Mouse (Mus musculus) MEL (cell line): ENCODE results near the gene Ctsa. TPM values are rescaled to one million over a fixed set of nuclear protein-coding genes. Genes with fewer than 3 reads are reported as not detected.

ENCODE experiments used
- DNase-seq: peaks from one replicate; pipeline ENCODE4 v3.0.0; 2011; ENCODE audit warnings: low read depth, low spot score
- H3K27ac ChIP-seq: 2 replicates; pipeline ENCODE4 v1.5.1; 2012; ENCODE audit warnings: low read depth, mild to moderate bottlenecking, control low read depth, low read length, moderate library complexity; ENCODE audit not compliant: control insufficient read depth
- H3K27me3 ChIP-seq, 2 experiments: fragments of 150-350 bp in 1 of 2; sonication (generic) in 1 of 2; 2 replicates each; pipeline ENCODE4 v1.6.1; 2012; ENCODE audit warnings: low read length in 2 of 2, mild to moderate bottlenecking in 2 of 2, improper control_type of control experiment in 1 of 2, moderate library complexity in 1 of 2; ENCODE audit not compliant: insufficient read depth in 2 of 2, control insufficient read depth in 1 of 2
- H3K36me3 ChIP-seq, 2 experiments: 2 replicates each; pipeline ENCODE4 v1.6.1; 2012 to 2014; ENCODE audit warnings: low read length in 2 of 2, improper control_type of control experiment in 1 of 2, inconsistent platforms in 1 of 2, mild to moderate bottlenecking in 1 of 2; ENCODE audit not compliant: insufficient read depth in 2 of 2, control insufficient read depth in 1 of 2
- H3K4me1 ChIP-seq, 2 experiments: fragments of 150-350 bp in 1 of 2; sonication (generic) in 1 of 2; 2 replicates each; pipeline ENCODE4 v1.6.1; 2012; ENCODE audit warnings: low read length in 2 of 2, improper control_type of control experiment in 1 of 2, mild to moderate bottlenecking in 1 of 2; ENCODE audit not compliant: insufficient read depth in 2 of 2, control insufficient read depth in 1 of 2
- H3K4me3 ChIP-seq, 2 experiments: fragments of 150-350 bp in 1 of 2; sonication (generic) in 1 of 2; 2 replicates each; pipeline ENCODE4 v1.5.1; 2012; ENCODE audit warnings: low read depth in 2 of 2, low read length in 2 of 2, mild to moderate bottlenecking in 2 of 2, moderate library complexity in 2 of 2, control low read depth in 1 of 2, improper control_type of control experiment in 1 of 2; ENCODE audit not compliant: control insufficient read depth in 1 of 2, insufficient read depth in 1 of 2
- H3K79me2 ChIP-seq: 2 replicates; pipeline ENCODE4 v1.6.1; 2012; ENCODE audit warnings: mild to moderate bottlenecking, low read length, moderate library complexity; ENCODE audit not compliant: control insufficient read depth, poor library complexity, insufficient read depth
- H3K9ac ChIP-seq: 2 replicates; pipeline ENCODE4 v1.6.1; 2012; ENCODE audit warnings: low read depth, mild to moderate bottlenecking, control low read depth, low read length, moderate library complexity; ENCODE audit not compliant: control insufficient read depth, poor library complexity, severe bottlenecking
- H3K9me3 ChIP-seq: fragments of 150-350 bp; sonication (generic); replicated peaks from 2 replicates; pipeline ENCODE4 v1.6.1; 2012; ENCODE audit warnings: mild to moderate bottlenecking, low read length, improper control_type of control experiment, moderate library complexity; ENCODE audit not compliant: insufficient read depth
- CHD2 ChIP-seq: IDR thresholded peaks from 2 replicates; pipeline ENCODE4 v1.6.1; 2011; ENCODE audit warnings: low read length, improper control_type of control experiment
- CTCF ChIP-seq, 3 experiments: IDR thresholded peaks in 2 of 3; conservative IDR thresholded peaks in 1 of 3; 2 replicates each; pipeline ENCODE4 v1.5.1; 2011 to 2012; ENCODE audit warnings: low read length in 3 of 3, low read depth in 2 of 3, mild to moderate bottlenecking in 2 of 3, improper control_type of control experiment in 1 of 3, inconsistent platforms in 1 of 3, mixed read lengths in 1 of 3, moderate library complexity in 1 of 3; ENCODE audit not compliant: control insufficient read depth in 1 of 3, insufficient read depth in 1 of 3, poor library complexity in 1 of 3, severe bottlenecking in 1 of 3
- E2F4 ChIP-seq: IDR thresholded peaks from 2 replicates; pipeline ENCODE4 v1.6.1; 2011; ENCODE audit warnings: low read depth, low read length, improper control_type of control experiment, borderline replicate concordance
- ELF1 ChIP-seq: IDR thresholded peaks from 2 replicates; pipeline ENCODE4 v1.6.1; 2014; ENCODE audit warnings: low read depth, mild to moderate bottlenecking, inconsistent platforms, low read length, improper control_type of control experiment, moderate library complexity
- EP300 ChIP-seq, 2 experiments: IDR thresholded peaks; 2 replicates each; pipeline ENCODE4 v1.6.1; 2011; ENCODE audit warnings: improper control_type of control experiment in 2 of 2, low read length in 2 of 2, low read depth in 1 of 2, mild to moderate bottlenecking in 1 of 2
- ETS1 ChIP-seq: IDR thresholded peaks from 2 replicates; pipeline ENCODE4 v1.6.1; 2012; ENCODE audit warnings: low read depth, mild to moderate bottlenecking, inconsistent platforms, low read length, improper control_type of control experiment, moderate library complexity
- GABPA ChIP-seq: IDR thresholded peaks from 2 replicates; pipeline ENCODE4 v1.6.1; 2012; ENCODE audit warnings: low read depth, mild to moderate bottlenecking, inconsistent platforms, low read length, improper control_type of control experiment, moderate library complexity
- GATA1 ChIP-seq: IDR thresholded peaks from 2 replicates; pipeline ENCODE4 v1.6.1; 2011; ENCODE audit warnings: low read depth, low read length, improper control_type of control experiment
- HCFC1 ChIP-seq: IDR thresholded peaks from 2 replicates; pipeline ENCODE4 v1.6.1; 2012; ENCODE audit warnings: low read depth, mild to moderate bottlenecking, inconsistent platforms, low read length, improper control_type of control experiment, moderate library complexity
- JUND ChIP-seq: IDR thresholded peaks from 2 replicates; pipeline ENCODE4 v1.6.1; 2011; ENCODE audit warnings: low read depth, mild to moderate bottlenecking, improper control_type of control experiment, low read length
- MAFK ChIP-seq: IDR thresholded peaks from 2 replicates; pipeline ENCODE4 v1.6.1; 2011; ENCODE audit warnings: low read depth, mild to moderate bottlenecking, low read length, improper control_type of control experiment, borderline replicate concordance
- MAZ ChIP-seq: IDR thresholded peaks from 2 replicates; pipeline ENCODE4 v1.6.1; 2012; ENCODE audit warnings: low read depth, mild to moderate bottlenecking, inconsistent platforms, low read length, improper control_type of control experiment
- MEF2A ChIP-seq: IDR thresholded peaks from 2 replicates; pipeline ENCODE4 v1.6.1; 2014; ENCODE audit warnings: low read depth, mild to moderate bottlenecking, inconsistent platforms, low read length, improper control_type of control experiment; ENCODE audit not compliant: poor library complexity, insufficient replicate concordance, severe bottlenecking; ENCODE audit errors: extremely low read depth
- MYB ChIP-seq: IDR thresholded peaks from 2 replicates; pipeline ENCODE4 v1.6.1; 2011; ENCODE audit warnings: mild to moderate bottlenecking, low read depth, low read length, improper control_type of control experiment
- MYC ChIP-seq: IDR thresholded peaks from 2 replicates; pipeline ENCODE4 v1.6.1; 2011; ENCODE audit warnings: low read depth, mild to moderate bottlenecking, low read length, improper control_type of control experiment, moderate library complexity
- NELFE ChIP-seq: IDR thresholded peaks from 2 replicates; pipeline ENCODE4 v1.6.1; 2011; ENCODE audit warnings: low read depth, low read length, improper control_type of control experiment
- POLR2A ChIP-seq, 2 experiments: IDR thresholded peaks; 2 replicates each; pipeline ENCODE4 v1.6.1; 2011 to 2012; ENCODE audit warnings: low read length in 2 of 2, mild to moderate bottlenecking in 2 of 2, control low read depth in 1 of 2, improper control_type of control experiment in 1 of 2, low read depth in 1 of 2, moderate library complexity in 1 of 2; ENCODE audit not compliant: control insufficient read depth in 1 of 2, insufficient read depth in 1 of 2, poor library complexity in 1 of 2
- POLR2AphosphoS2 ChIP-seq: IDR thresholded peaks from 2 replicates; pipeline ENCODE4 v1.6.1; 2011; ENCODE audit warnings: low read length, improper control_type of control experiment
- POLR2AphosphoS5 ChIP-seq: IDR thresholded peaks from 2 replicates; pipeline ENCODE4 v1.6.1; 2012; ENCODE audit warnings: low read depth, borderline replicate concordance, mild to moderate bottlenecking, inconsistent platforms, low read length, moderate library complexity, mixed read lengths
- RAD21 ChIP-seq: IDR thresholded peaks from 2 replicates; pipeline ENCODE4 v1.6.1; 2011; ENCODE audit warnings: mild to moderate bottlenecking, low read depth, low read length, improper control_type of control experiment
- RCOR1 ChIP-seq: IDR thresholded peaks from 2 replicates; pipeline ENCODE4 v1.6.1; 2012; ENCODE audit warnings: low read depth, mild to moderate bottlenecking, inconsistent platforms, low read length, improper control_type of control experiment
- SIN3A ChIP-seq: IDR thresholded peaks from 2 replicates; pipeline ENCODE4 v1.6.1; 2012; ENCODE audit warnings: low read length, improper control_type of control experiment, inconsistent platforms
- SMC3 ChIP-seq: IDR thresholded peaks from 2 replicates; pipeline ENCODE4 v1.6.1; 2011; ENCODE audit warnings: low read depth, low read length, improper control_type of control experiment
- TBP ChIP-seq: IDR thresholded peaks from 2 replicates; pipeline ENCODE4 v1.8.0; 2011; ENCODE audit warnings: low read depth, low read length, improper control_type of control experiment
- TCF12 ChIP-seq: IDR thresholded peaks from 2 replicates; pipeline ENCODE4 v1.6.1; 2014; ENCODE audit warnings: low read depth, mild to moderate bottlenecking, inconsistent platforms, low read length, improper control_type of control experiment, moderate library complexity
- UBTF ChIP-seq: IDR thresholded peaks from 2 replicates; pipeline ENCODE4 v1.6.1; 2012; ENCODE audit warnings: low read depth, mild to moderate bottlenecking, inconsistent platforms, low read length, improper control_type of control experiment, moderate library complexity, borderline replicate concordance; ENCODE audit not compliant: insufficient read depth
- USF1 ChIP-seq: IDR thresholded peaks from 2 replicates; pipeline ENCODE4 v1.6.1; 2014; ENCODE audit warnings: low read depth, mild to moderate bottlenecking, inconsistent platforms, low read length, improper control_type of control experiment, moderate library complexity
- USF2 ChIP-seq, 2 experiments: IDR thresholded peaks; 2 replicates each; pipeline ENCODE4 v1.6.1; 2011 to 2012; ENCODE audit warnings: improper control_type of control experiment in 2 of 2, low read length in 2 of 2, borderline replicate concordance in 1 of 2, inconsistent platforms in 1 of 2, low read depth in 1 of 2, mild to moderate bottlenecking in 1 of 2; ENCODE audit not compliant: insufficient read depth in 1 of 2
- ZC3H11A ChIP-seq: IDR thresholded peaks from 2 replicates; pipeline ENCODE4 v1.6.1; 2012; ENCODE audit warnings: low read depth, mild to moderate bottlenecking, inconsistent platforms, low read length, improper control_type of control experiment
- ZMIZ1 ChIP-seq: IDR thresholded peaks from 2 replicates; pipeline ENCODE4 v1.6.1; 2012; ENCODE audit warnings: low read depth, mild to moderate bottlenecking, inconsistent platforms, low read length, improper control_type of control experiment, moderate library complexity
- polyA plus RNA-seq, 2 experiments: library from polyadenylated mRNA; stranded (reverse) in 1 of 2; unstranded in 1 of 2; fragments of >175 nt in 1 of 2; fragments of >200 nt in 1 of 2; gene quantifications; 2 replicates each; pipeline versions ENCODE4 v1.2.1 to v1.2.4; 2012; ENCODE audit warnings: low replicate concordance in 2 of 2, low read depth in 1 of 2; ENCODE audit not compliant: insufficient read length in 2 of 2, insufficient read depth in 1 of 2, missing spikeins in 1 of 2
- total RNA-seq: library from RNA; depleted of rRNA; stranded (reverse); fragments of 300-350 nt; gene quantifications from 2 replicates; pipeline ENCODE4 v1.2.3, GENCODE M21; 2012

Gene Ctsa
- total and polyA plus RNA-seq, 3 experiments: 50.5 to 87.7 TPM; not detected in 1

- no peak for TF ChIP-seq ZC3H11A
- TF ChIP-seq EP300 (IDR thresholded peaks at IDR 0.05; ENCODE audit: low read depth in 1 of 2, low read length in 2 of 2): peak; percentile 18 to 35; a peak in 2 of 4 replicates
- TF ChIP-seq GATA1: no peak
- no peak for TF ChIP-seq RAD21
- no peak for TF ChIP-seq MAFK
- no peak for TF ChIP-seq USF1
- peak; percentile 28; the same call in 1 of the 2 replicates for TF ChIP-seq HCFC1
- TF ChIP-seq CTCF (IDR thresholded peaks at IDR 0.05 in 2 of 3, conservative IDR thresholded peaks at IDR 0.05 in 1 of 3; ENCODE audit: control insufficient read depth in 1 of 3, insufficient read depth in 1 of 3, low read depth in 2 of 3, low read length in 3 of 3, poor library complexity in 1 of 3, severe bottlenecking in 1 of 3): peak in 2 of 3 experiments; percentile 9 to 30; a peak in 1 of 6 replicates
- 0 out of 2 replicates have a peak, but pooled peaks have one; percentile 16 for TF ChIP-seq ZMIZ1
- no peak for TF ChIP-seq CHD2
- TF ChIP-seq MEF2A: no peak
- peak; percentile 40 for TF ChIP-seq SIN3A
- TF ChIP-seq ELF1: no peak
- no peak for TF ChIP-seq E2F4
Observed at GRCm38 (mm10) chr2:164866741-164867551, 34.3 kb downstream of the Ctsa start (continued).

- TF ChIP-seq E2F4 (no peak), ZMIZ1 (no peak), RCOR1 (no peak; the same call in 1 of the 2 replicates), MYB (no peak), EP300 (IDR thresholded peaks at IDR 0.05; ENCODE audit: low read depth in 1 of 2, low read length in 2 of 2) (no peak), CTCF (IDR thresholded peaks at IDR 0.05 in 2 of 3, conservative IDR thresholded peaks at IDR 0.05 in 1 of 3; ENCODE audit: control insufficient read depth in 1 of 3, insufficient read depth in 1 of 3, low read depth in 2 of 3, low read length in 3 of 3, poor library complexity in 1 of 3, severe bottlenecking in 1 of 3) (peak; percentile 64 to 87 (median 84)), UBTF (no peak), POLR2AphosphoS2 (no peak), TBP (no peak), RAD21 (peak; percentile 31), TCF12 (0 out of 2 replicates have a peak, but pooled peaks have one; percentile 3), ETS1 (no peak), USF2 (IDR thresholded peaks at IDR 0.05; ENCODE audit: borderline replicate concordance in 1 of 2, insufficient read depth in 1 of 2, low read depth in 1 of 2, low read length in 2 of 2) (no peak), POLR2AphosphoS5 (no peak), NELFE (no peak), MAFK (no peak), JUND (no peak), SIN3A (no peak), MYC (no peak), GATA1 (no peak), GABPA (no peak), MAZ (no peak), POLR2A (IDR thresholded peaks at IDR 0.05; ENCODE audit: control insufficient read depth in 1 of 2, insufficient read depth in 1 of 2, low read depth in 1 of 2, low read length in 2 of 2, poor library complexity in 1 of 2) (no peak), SMC3 (no peak; the same call in 1 of the 2 replicates), MEF2A (no peak)
- Histone ChIP-seq H3K4me3 (no peak overlapping the region), H3K79me2 (no peaks in the 10 kb centered on the region), H3K9ac (0 out of 2 replicates have a peak overlapping the region, but pooled peaks have one; percentile 61), H3K36me3 (peaks cover 0 to 13% of the 10 kb centered on the region in 2 experiments; a peak in 2 of 4 replicates), H3K27me3 (no peaks in the 10 kb centered on the region), H3K4me1 (peaks cover 26 to 33% of the 10 kb centered on the region in 2 experiments), H3K27ac (peak overlapping the region; percentile 92), H3K9me3 (no peaks in the 10 kb centered on the region)
- DNase-seq: peak; percentile 80
Observed at GRCm38 (mm10) chr2:164867566-164867965, 34.9 kb downstream of the Ctsa start.
